Mouse (Mus musculus) urinary bladder, postnatal 4 days (tissue): ENCODE results near the gene Dchs1.
"Not testable (repeated sequence)": the region's sequence is repeated elsewhere in the genome, so short reads cannot be mapped to it uniquely, and the experiment has no call there.

Source experiments
- DNase-seq, 2 experiments: peaks; one replicate each; pipeline ENCODE4 v3.0.0; 2021 to 2022; ENCODE audit warnings: low spot score in 2 of 2

Gene Dchs1

GRCm38 (mm10) chr7:105742539-105743215 lies 44.8 kb downstream of the Dchs1 start:
- DNase-seq = not testable (repeated sequence)

GRCm38 (mm10) chr7:105741978-105742377 lies 45.5 kb downstream of the Dchs1 start:
- no peak for DNase-seq

- peak in 1 of 2 experiments; percentile 48 for DNase-seq
Measured at GRCm38 (mm10) chr7:105740851-105741250, 46.6 kb downstream of the Dchs1 start.

- peak in 1 of 2 experiments; percentile 49 for DNase-seq
Measured at GRCm38 (mm10) chr7:105740089-105740795, 47.2 kb downstream of the Dchs1 start.

- DNase-seq = peak; percentile 75 to 81
Measured at GRCm38 (mm10) chr7:105738948-105739347, 48.5 kb downstream of the Dchs1 start.

- DNase-seq = no peak
Measured at GRCm38 (mm10) chr7:105738286-105738685, 49.2 kb downstream of the Dchs1 start.

GRCm38 (mm10) chr7:105737648-105738047 lies 49.8 kb downstream of the Dchs1 start:
- DNase-seq = no peak

- DNase-seq = peak in 1 of 2 experiments; percentile 64
Measured at GRCm38 (mm10) chr7:105736911-105737521, 50.4 kb downstream of the Dchs1 start, which contains the start of gene Rrp8. Gene Rrp8 (minus strand): TSS chr7:105737385.

GRCm38 (mm10) chr7:105736264-105736901 lies 51.1 kb downstream of the Dchs1 start, which contains the start of gene Ilk:
Gene Ilk (plus strand): TSS chr7:105736592.
- DNase-seq = peak; percentile 91 to 92

- not testable (repeated sequence) for DNase-seq
Measured at GRCm38 (mm10) chr7:105735464-105735863, 52.0 kb downstream of the Dchs1 start.

GRCm38 (mm10) chr7:105734826-105735225 lies 52.6 kb downstream of the Dchs1 start:
- DNase-seq = peak in 1 of 2 experiments; percentile 56

GRCm38 (mm10) chr7:105733836-105734235 lies 53.6 kb downstream of the Dchs1 start:
- DNase-seq = peak in 1 of 2 experiments; percentile 58

GRCm38 (mm10) chr7:105728701-105729428 lies 58.6 kb downstream of the Dchs1 start:
- no peak for DNase-seq

GRCm38 (mm10) chr7:105726980-105727325 lies 60.5 kb downstream of the Dchs1 start:
- no peak for DNase-seq

- peak in 1 of 2 experiments; percentile 49 for DNase-seq
Measured at GRCm38 (mm10) chr7:105726144-105726979, 61.1 kb downstream of the Dchs1 start.

- no peak for DNase-seq
Measured at GRCm38 (mm10) chr7:105721916-105722315, 65.5 kb downstream of the Dchs1 start.

GRCm38 (mm10) chr7:105715366-105715765 lies 72.1 kb downstream of the Dchs1 start:
- no peak for DNase-seq

- DNase-seq = no peak
Measured at GRCm38 (mm10) chr7:105708733-105709132, 78.7 kb downstream of the Dchs1 start.

GRCm38 (mm10) chr7:105703816-105704215 lies 83.6 kb downstream of the Dchs1 start:
- DNase-seq = no peak

- DNase-seq = no peak
Measured at GRCm38 (mm10) chr7:105703184-105703583, 84.3 kb downstream of the Dchs1 start.
